Mouse (Mus musculus) splenic B cell, adult 2 months (primary cell): ENCODE measurements around the gene Rhox3g.
"Not testable (repeated sequence)": the region's sequence is repeated elsewhere in the genome, so short reads cannot be mapped to it uniquely, and the experiment has no call there.

Source experiments
- DNase-seq: peaks from one replicate; pipeline ENCODE4 v3.0.0-alpha.2; 2011; ENCODE audit warnings: low read depth, low spot score
- H3K27me3 ChIP-seq: 2 replicates; pipeline ENCODE4 v1.6.1; 2012; ENCODE audit warnings: mild to moderate bottlenecking, low read length, moderate library complexity, mixed read lengths; ENCODE audit not compliant: control insufficient read depth, poor library complexity, insufficient read depth, severe bottlenecking
- H3K36me3 ChIP-seq: 2 replicates; pipeline ENCODE4 v1.6.1; 2012; ENCODE audit warnings: mild to moderate bottlenecking, low read length, moderate library complexity, mixed read lengths; ENCODE audit not compliant: control insufficient read depth, poor library complexity, insufficient read depth, severe bottlenecking

The Rhox3g gene

DNA sequence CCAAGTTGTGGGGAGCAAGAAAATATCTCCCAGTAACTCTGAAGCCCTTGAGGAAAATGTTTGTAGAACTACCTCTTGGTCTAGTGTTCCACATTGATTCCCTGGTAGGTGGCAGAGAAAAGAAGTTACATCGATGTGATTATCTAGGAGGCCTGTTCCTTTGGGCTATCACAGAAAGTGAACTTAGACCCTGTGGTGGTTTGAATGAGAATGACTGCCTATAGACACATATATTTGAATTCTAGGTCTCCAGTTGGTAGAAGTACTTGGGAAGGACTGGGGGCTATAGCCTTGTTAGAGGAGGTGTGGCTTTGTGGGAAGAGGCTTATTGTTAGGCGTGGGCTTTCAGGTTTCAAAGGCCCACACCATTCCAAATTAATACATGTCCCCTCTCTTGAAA is at the start of gene Rhox3g:
Gene Rhox3g (minus strand): TSS at position 101 of the 400 bp plus-strand sequence.
- not testable (repeated sequence) for DNase-seq

DNA sequence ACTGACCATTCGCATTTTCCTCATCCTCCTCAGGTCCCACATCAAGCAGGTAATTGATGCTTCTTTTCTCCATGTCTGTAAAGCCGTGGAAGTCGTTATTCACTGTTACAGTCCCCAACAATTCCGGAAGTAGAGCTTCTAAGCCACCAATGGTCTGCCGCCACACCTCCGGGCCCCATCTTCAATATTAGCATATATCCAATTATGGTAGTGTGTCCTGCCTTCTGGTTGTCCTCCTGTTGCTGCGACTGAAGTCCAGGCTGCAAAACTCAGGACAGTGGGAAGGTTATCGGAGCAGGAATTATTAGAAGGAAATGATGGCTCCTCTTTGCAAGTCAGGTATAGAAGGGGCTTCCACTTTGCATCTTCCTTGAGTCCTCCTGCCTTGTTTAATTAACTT is 44.8 kb upstream of the Rhox3g start, which contains the start of gene Rhox2h:
Gene Rhox2h (minus strand): TSS at position 101 of the 400 bp plus-strand sequence.
- not testable (repeated sequence) for H3K36me3 ChIP-seq, DNase-seq, H3K27me3 ChIP-seq

More for the DNA sequence above, at the start of gene Rhox3g:
- H3K27me3 ChIP-seq, H3K36me3 ChIP-seq: not testable (repeated sequence)

DNA sequence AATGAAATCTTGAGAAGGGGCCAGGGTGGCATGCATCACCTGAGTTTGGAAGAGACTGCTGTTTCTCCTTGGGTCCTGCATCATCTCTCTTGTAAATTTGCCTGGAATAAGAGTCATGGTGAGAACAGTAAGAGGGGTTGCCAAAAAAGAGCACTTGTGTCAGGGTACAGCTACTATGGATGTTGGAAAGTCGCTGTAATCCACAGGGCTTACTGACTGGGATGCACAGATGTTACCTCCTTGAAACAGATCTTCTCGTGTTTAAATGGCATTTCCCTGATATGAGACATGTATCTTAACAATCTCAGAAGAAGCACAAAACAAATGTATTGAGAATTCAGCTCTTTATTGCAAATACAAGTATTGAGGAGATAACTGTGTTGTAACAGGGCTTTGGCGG is 40.3 kb upstream of the Rhox3g start, which contains the start of gene Rhox3h:
Gene Rhox3h (minus strand): TSS at position 101 of the 400 bp plus-strand sequence.
- H3K27me3 ChIP-seq, H3K36me3 ChIP-seq, DNase-seq: not testable (repeated sequence)

DNA sequence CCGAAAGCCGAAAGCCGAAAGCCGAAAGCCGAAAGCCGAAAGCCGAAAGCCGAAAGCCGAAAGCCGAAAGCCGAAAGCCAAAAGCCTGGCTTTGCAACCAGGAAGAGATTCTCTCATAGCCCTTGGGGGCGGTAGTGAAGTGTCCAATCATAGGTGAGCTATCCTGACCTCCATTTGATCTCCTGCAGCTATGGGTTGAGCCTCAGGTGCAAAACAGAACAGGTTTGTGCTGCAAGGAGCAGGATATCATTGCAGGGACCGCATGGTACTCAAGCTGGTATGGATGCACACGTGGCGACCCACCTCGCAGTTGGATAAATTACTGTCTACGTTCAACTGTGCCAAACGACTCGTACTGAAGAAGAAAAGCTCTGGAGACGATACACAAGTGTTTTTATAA is 22.8 kb upstream of the Rhox3g start, which contains the start of gene Rhox4g:
Gene Rhox4g (minus strand): TSS at position 101 of the 400 bp plus-strand sequence.
- H3K36me3 ChIP-seq, DNase-seq: not testable (repeated sequence)

DNA sequence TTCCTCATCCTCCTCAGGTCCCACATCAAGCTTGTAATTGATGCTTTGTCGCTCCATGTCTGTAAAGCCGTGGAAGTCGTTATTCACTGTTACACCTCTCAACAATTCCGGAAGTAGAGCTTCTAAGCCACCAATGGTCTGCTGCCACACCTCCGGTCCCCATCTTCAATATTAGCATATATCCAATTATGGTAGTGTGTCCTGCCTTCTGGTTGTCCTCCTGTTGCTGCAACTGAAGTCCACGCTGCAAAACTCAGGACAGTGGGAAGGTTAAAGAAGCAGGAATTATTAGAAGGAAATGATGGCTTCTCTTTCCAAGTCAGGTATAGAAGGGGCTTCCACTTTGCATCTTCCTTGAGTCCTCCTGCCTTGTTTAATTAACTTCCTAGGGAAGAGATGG is 15.0 kb upstream of the Rhox3g start, which contains the start of gene Rhox2g:
Gene Rhox2g (minus strand): TSS at position 101 of the 400 bp plus-strand sequence.
- H3K27me3 ChIP-seq, DNase-seq, H3K36me3 ChIP-seq: not testable (repeated sequence)

More for the DNA sequence above, 22.8 kb upstream of the Rhox3g start, which contains the start of gene Rhox4g:
- H3K27me3 ChIP-seq, result not testable (repeated sequence)

DNA sequence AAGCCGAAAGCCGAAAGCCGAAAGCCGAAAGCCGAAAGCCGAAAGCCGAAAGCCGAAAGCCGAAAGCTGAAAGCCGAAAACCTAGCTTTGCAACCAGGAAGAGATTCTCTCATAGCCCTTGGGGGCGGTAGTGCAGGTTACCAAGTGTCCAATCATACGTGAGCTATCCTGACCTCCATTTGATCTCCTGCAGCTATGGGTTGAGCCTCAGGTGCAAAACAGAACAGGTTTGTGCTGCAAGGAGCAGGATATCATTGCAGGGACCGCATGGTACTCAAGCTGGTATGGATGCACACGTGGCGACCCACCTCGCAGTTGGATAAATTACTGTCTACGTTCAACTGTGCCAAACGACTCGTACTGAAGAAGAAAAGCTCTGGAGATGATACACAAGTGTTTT is 20.8 kb downstream of the Rhox3g start, which contains the start of gene Rhox4f:
Gene Rhox4f (minus strand): TSS at position 101 of the 400 bp plus-strand sequence.
- DNase-seq, result not testable (repeated sequence)

DNA sequence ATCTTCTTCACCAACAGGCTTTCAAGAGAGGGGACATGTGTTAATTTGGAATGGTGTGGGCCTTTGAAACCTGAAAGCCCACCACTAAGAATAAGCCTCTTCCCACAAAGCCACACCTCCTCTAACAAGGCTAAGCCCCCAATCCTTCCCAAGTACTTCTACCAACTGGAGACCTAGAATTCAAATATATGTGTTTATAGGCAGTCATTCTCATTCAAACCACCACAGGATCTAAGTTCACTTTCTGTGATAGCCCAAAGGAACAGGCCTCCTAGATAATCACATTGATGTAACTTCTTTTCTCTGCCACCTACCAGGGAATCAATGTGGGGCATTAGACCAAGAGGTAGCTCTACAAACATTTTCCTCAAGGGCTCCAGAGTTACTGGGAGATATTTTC is 47.7 kb downstream of the Rhox3g start, which contains the start of gene Rhox3f:
Gene Rhox3f (plus strand): TSS at position 301 of the 400 bp plus-strand sequence.
- not testable (repeated sequence) for H3K36me3 ChIP-seq, H3K27me3 ChIP-seq, DNase-seq

More for the DNA sequence above, 20.8 kb downstream of the Rhox3g start, which contains the start of gene Rhox4f:
- H3K27me3 ChIP-seq, H3K36me3 ChIP-seq: not testable (repeated sequence)
